Mouse (Mus musculus) bone marrow macrophage, adult 2 months (primary cell): ENCODE results near the gene Prickle2.

Source experiments
- CTCF ChIP-seq: IDR thresholded peaks from 2 replicates; pipeline ENCODE4 v1.5.1; 2012; ENCODE audit warnings: low read depth, mild to moderate bottlenecking, low read length, moderate library complexity
- POLR2A ChIP-seq: IDR thresholded peaks from 2 replicates; pipeline ENCODE4 v1.6.1; 2012; ENCODE audit warnings: mild to moderate bottlenecking, low read depth, low read length, borderline replicate concordance

- TF ChIP-seq POLR2A = no peak
- TF ChIP-seq CTCF = no peak
These were observed 310.4 kb downstream of the Prickle2 start for GRCm38 (mm10) chr6:92395556-92395955.
